Mouse (Mus musculus): ENCODE measurements around the gene Dpp6. TPM values are rescaled to one million over a fixed set of nuclear protein-coding genes. Genes with fewer than 3 reads are reported as not detected.

Dpp6 gene
- polyA plus RNA-seq, 1 experiment from 2014 or later = 0.86 TPM

- no peak overlapping the region for H3K4me2 ChIP-seq
- no peak for ATAC-seq (replicated peaks; ENCODE audit: insufficient number of reproducible peaks, low FRiP score, low TSS enrichment)
- no peak overlapping the region for H3K4me3 ChIP-seq (ENCODE audit: low read depth, low read length)
These were observed 913.7 kb downstream of the Dpp6 start for GRCm38 (mm10) chr5:27730666-27731065.

GRCm38 (mm10) chr5:27731392-27731791 is 914.4 kb downstream of the Dpp6 start:
- no peak overlapping the region for H3K4me3 ChIP-seq (ENCODE audit: low read depth, low read length)
- 59% methylated on average over 1 of the region's 1 CpGs for WGBS (ENCODE audit: insufficient replicate concordance)
- no peak overlapping the region for H3K27ac ChIP-seq (ENCODE audit: low read depth, low read length)
- H3K4me1 ChIP-seq (ENCODE audit: control insufficient read depth, insufficient read depth, low read length) = no peaks in the 10 kb centered on the region
- no peak overlapping the region for H3K9ac ChIP-seq (ENCODE audit: low read depth, low read length)
- no peaks in the 10 kb centered on the region for H3K36me3 ChIP-seq (ENCODE audit: control insufficient read depth, insufficient read depth, low read length)
- no peaks in the 10 kb centered on the region for H3K9me3 ChIP-seq (replicated peaks; ENCODE audit: control insufficient read depth, low read length)
- H3K27me3 ChIP-seq (ENCODE audit: control insufficient read depth, insufficient read depth, low read length) = no peaks in the 10 kb centered on the region
- no peak overlapping the region for H3K4me2 ChIP-seq
- no peak for ATAC-seq (replicated peaks; ENCODE audit: insufficient number of reproducible peaks, low FRiP score, low TSS enrichment)

More at GRCm38 (mm10) chr5:27730666-27731065, 913.7 kb downstream of the Dpp6 start:
- no peak overlapping the region for H3K27ac ChIP-seq (ENCODE audit: low read depth, low read length)
- no peaks in the 10 kb centered on the region for H3K36me3 ChIP-seq (ENCODE audit: control insufficient read depth, insufficient read depth, low read length)
- no peaks in the 10 kb centered on the region for H3K4me1 ChIP-seq (ENCODE audit: control insufficient read depth, insufficient read depth, low read length)
- WGBS (ENCODE audit: insufficient replicate concordance) = 76% methylated on average over 5 of the region's 5 CpGs
- no peak overlapping the region for H3K9ac ChIP-seq (ENCODE audit: low read depth, low read length)
- no peaks in the 10 kb centered on the region for H3K27me3 ChIP-seq (ENCODE audit: control insufficient read depth, insufficient read depth, low read length)
- H3K9me3 ChIP-seq (replicated peaks; ENCODE audit: control insufficient read depth, low read length) = no peaks in the 10 kb centered on the region

GRCm38 (mm10) chr5:27732288-27732868 is 915.4 kb downstream of the Dpp6 start:
- Histone ChIP-seq H3K27me3 (ENCODE audit: control insufficient read depth, insufficient read depth, low read length) (no peaks in the 10 kb centered on the region), H3K4me1 (ENCODE audit: control insufficient read depth, insufficient read depth, low read length) (no peaks in the 10 kb centered on the region), H3K9me3 (replicated peaks; ENCODE audit: control insufficient read depth, low read length) (no peaks in the 10 kb centered on the region), H3K4me2 (no peak overlapping the region), H3K4me3 (ENCODE audit: low read depth, low read length) (no peak overlapping the region), H3K9ac (ENCODE audit: low read depth, low read length) (no peak overlapping the region), H3K27ac (ENCODE audit: low read depth, low read length) (no peak overlapping the region), H3K36me3 (ENCODE audit: control insufficient read depth, insufficient read depth, low read length) (no peaks in the 10 kb centered on the region)
- ATAC-seq (replicated peaks; ENCODE audit: insufficient number of reproducible peaks, low FRiP score, low TSS enrichment) = no peak
- 66% methylated on average over 5 of the region's 5 CpGs for WGBS (ENCODE audit: insufficient replicate concordance)

DNA sequence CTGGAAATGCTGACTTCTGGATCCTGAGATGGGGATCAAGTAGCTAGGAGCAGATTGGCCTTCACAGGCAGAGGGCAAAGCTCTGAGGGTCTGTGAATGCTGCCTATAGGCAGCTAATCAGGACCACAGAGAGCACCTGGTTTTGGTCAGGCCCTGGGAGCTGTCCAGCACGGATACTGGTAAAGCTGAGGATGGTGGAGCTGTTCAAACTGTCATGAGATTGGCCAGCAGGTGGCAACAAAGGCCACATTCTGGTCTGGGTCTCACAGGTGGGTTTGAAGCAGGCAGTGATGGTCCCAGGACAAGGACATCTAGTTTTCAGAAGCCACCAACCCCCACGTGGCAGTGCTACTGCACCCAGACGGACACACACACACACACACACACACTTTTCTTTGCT is 920.2 kb downstream of the Dpp6 start:
- Histone ChIP-seq H3K4me2 (no peak overlapping the region), H3K36me3 (ENCODE audit: control insufficient read depth, insufficient read depth, low read length) (peaks cover 7% of the 10 kb centered on the region), H3K4me1 (ENCODE audit: control insufficient read depth, insufficient read depth, low read length) (no peaks in the 10 kb centered on the region), H3K9me3 (replicated peaks; ENCODE audit: control insufficient read depth, low read length) (no peaks in the 10 kb centered on the region), H3K27ac (ENCODE audit: low read depth, low read length) (no peak overlapping the region), H3K27me3 (ENCODE audit: control insufficient read depth, insufficient read depth, low read length) (no peaks in the 10 kb centered on the region), H3K4me3 (ENCODE audit: low read depth, low read length) (no peak overlapping the region), H3K9ac (ENCODE audit: low read depth, low read length) (no peak overlapping the region)
- 5% methylated on average over 3 of the region's 3 CpGs for WGBS (ENCODE audit: insufficient replicate concordance)
- ATAC-seq (replicated peaks; ENCODE audit: insufficient number of reproducible peaks, low FRiP score, low TSS enrichment) = no peak; the same call in 1 of the 2 replicates

DNA sequence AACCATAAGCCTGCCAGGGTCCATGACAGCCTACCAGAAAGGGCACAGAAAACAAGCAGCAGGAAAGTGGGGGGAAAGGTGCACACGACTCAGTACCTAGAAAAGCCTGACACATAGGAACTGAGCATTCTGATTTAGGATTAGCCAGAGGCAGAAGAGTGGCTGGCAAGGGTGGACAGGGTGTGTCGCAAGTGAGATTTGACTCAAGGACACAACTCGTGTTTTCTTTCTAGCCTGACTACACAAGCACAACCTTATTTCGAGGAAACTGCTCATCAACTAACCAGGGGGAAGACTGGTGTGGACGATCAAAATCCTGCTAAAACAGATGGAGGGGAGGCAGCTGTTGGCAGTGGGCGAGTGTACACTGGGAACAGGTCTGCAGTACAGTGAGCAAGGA is 922.2 kb downstream of the Dpp6 start:
- 81% methylated on average over 6 of the region's 6 CpGs for WGBS (ENCODE audit: insufficient replicate concordance)
- no peak overlapping the region for H3K27ac ChIP-seq (ENCODE audit: low read depth, low read length)

GRCm38 (mm10) chr5:27744944-27745343 is 927.9 kb downstream of the Dpp6 start:
- no peak overlapping the region for H3K9ac ChIP-seq (ENCODE audit: low read depth, low read length)
- 88% methylated on average over 1 of the region's 1 CpGs for WGBS (ENCODE audit: insufficient replicate concordance)
- H3K9me3 ChIP-seq (replicated peaks; ENCODE audit: control insufficient read depth, low read length) = no peaks in the 10 kb centered on the region
- no peak overlapping the region for H3K4me3 ChIP-seq (ENCODE audit: low read depth, low read length)
- H3K36me3 ChIP-seq (ENCODE audit: control insufficient read depth, insufficient read depth, low read length) = peaks cover 23% of the 10 kb centered on the region
- no peaks in the 10 kb centered on the region for H3K4me1 ChIP-seq (ENCODE audit: control insufficient read depth, insufficient read depth, low read length)
- ATAC-seq (replicated peaks; ENCODE audit: insufficient number of reproducible peaks, low FRiP score, low TSS enrichment) = no peak
- H3K27me3 ChIP-seq (ENCODE audit: control insufficient read depth, insufficient read depth, low read length) = no peaks in the 10 kb centered on the region
- H3K4me2 ChIP-seq = no peak overlapping the region
- H3K27ac ChIP-seq (ENCODE audit: low read depth, low read length) = no peak overlapping the region

More for the DNA sequence above, 922.2 kb downstream of the Dpp6 start:
- Histone ChIP-seq H3K9me3 (replicated peaks; ENCODE audit: control insufficient read depth, low read length) (no peaks in the 10 kb centered on the region), H3K4me2 (no peak overlapping the region), H3K9ac (ENCODE audit: low read depth, low read length) (no peak overlapping the region), H3K27me3 (ENCODE audit: control insufficient read depth, insufficient read depth, low read length) (no peaks in the 10 kb centered on the region), H3K4me1 (ENCODE audit: control insufficient read depth, insufficient read depth, low read length) (no peaks in the 10 kb centered on the region), H3K4me3 (ENCODE audit: low read depth, low read length) (no peak overlapping the region), H3K36me3 (ENCODE audit: control insufficient read depth, insufficient read depth, low read length) (peaks cover 12% of the 10 kb centered on the region)
- no peak for ATAC-seq (replicated peaks; ENCODE audit: insufficient number of reproducible peaks, low FRiP score, low TSS enrichment)

DNA sequence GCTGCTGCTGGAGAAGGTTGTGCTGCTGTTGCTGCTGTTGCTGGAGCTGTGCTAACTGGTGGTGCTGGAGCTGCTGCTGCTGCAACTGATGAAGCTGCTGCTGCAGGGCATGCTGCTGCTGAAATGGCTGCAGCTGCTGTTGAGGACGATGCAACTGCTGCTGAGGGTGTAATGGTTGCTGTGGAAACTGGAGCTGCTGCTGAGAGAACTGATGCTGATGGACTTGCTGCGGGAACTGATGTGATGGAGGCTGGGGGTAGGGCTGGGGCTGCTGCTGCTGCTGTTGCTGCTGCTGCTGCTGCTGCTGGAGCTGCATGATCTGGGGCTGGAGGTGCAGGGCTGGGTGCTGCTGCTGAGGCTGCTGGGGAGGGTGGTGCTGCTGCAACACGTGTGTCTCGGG is 948.8 kb downstream of the Dpp6 start:
- peaks cover 7% of the 10 kb centered on the region for H3K4me1 ChIP-seq (ENCODE audit: control insufficient read depth, insufficient read depth, low read length)
- H3K9me3 ChIP-seq (replicated peaks; ENCODE audit: control insufficient read depth, low read length) = no peaks in the 10 kb centered on the region
- no peak overlapping the region for H3K4me3 ChIP-seq (ENCODE audit: low read depth, low read length)
- no peak for ATAC-seq (replicated peaks; ENCODE audit: insufficient number of reproducible peaks, low FRiP score, low TSS enrichment)
- H3K27me3 ChIP-seq (ENCODE audit: control insufficient read depth, insufficient read depth, low read length) = no peaks in the 10 kb centered on the region
- no peak overlapping the region for H3K4me2 ChIP-seq
- 92% methylated on average over 4 of the region's 4 CpGs for WGBS (ENCODE audit: insufficient replicate concordance)
- H3K9ac ChIP-seq (ENCODE audit: low read depth, low read length) = no peak overlapping the region
- H3K27ac ChIP-seq (ENCODE audit: low read depth, low read length) = no peak overlapping the region
- H3K36me3 ChIP-seq (ENCODE audit: control insufficient read depth, insufficient read depth, low read length) = peaks cover 41% of the 10 kb centered on the region

- Histone ChIP-seq H3K9me3 (replicated peaks; ENCODE audit: control insufficient read depth, low read length) (no peaks in the 10 kb centered on the region), H3K4me3 (ENCODE audit: low read depth, low read length) (no peak overlapping the region), H3K4me1 (ENCODE audit: control insufficient read depth, insufficient read depth, low read length) (peaks cover 7% of the 10 kb centered on the region), H3K27ac (ENCODE audit: low read depth, low read length) (no peak overlapping the region), H3K4me2 (no peak overlapping the region), H3K27me3 (ENCODE audit: control insufficient read depth, insufficient read depth, low read length) (no peaks in the 10 kb centered on the region), H3K9ac (ENCODE audit: low read depth, low read length) (no peak overlapping the region), H3K36me3 (ENCODE audit: control insufficient read depth, insufficient read depth, low read length) (peaks cover 43% of the 10 kb centered on the region)
- ATAC-seq (replicated peaks; ENCODE audit: insufficient number of reproducible peaks, low FRiP score, low TSS enrichment) = no peak
- 92% methylated on average over 5 of the region's 5 CpGs for WGBS (ENCODE audit: insufficient replicate concordance)
These were observed 950.9 kb downstream of the Dpp6 start for GRCm38 (mm10) chr5:27767948-27768347.

Measured in heart, embryonic 11.5 days (tissue).